Mouse (Mus musculus) CH12.LX (cell line): Measurements from ENCODE around the gene Pygl.

Experiments
- BHLHE40 ChIP-seq: IDR thresholded peaks from 2 replicates; pipeline ENCODE4 v1.6.1; 2011; ENCODE audit warnings: mild to moderate bottlenecking, low read depth, low read length, improper control_type of control experiment
- CTCF ChIP-seq, 2 experiments: IDR thresholded peaks in 1 of 2; conservative IDR thresholded peaks in 1 of 2; 2 replicates each; pipeline ENCODE4 v1.5.1; 2011 to 2012; ENCODE audit warnings: low read depth in 2 of 2, low read length in 2 of 2, improper control_type of control experiment in 1 of 2, inconsistent platforms in 1 of 2, mild to moderate bottlenecking in 1 of 2, moderate library complexity in 1 of 2
- EP300 ChIP-seq: IDR thresholded peaks from 2 replicates; pipeline ENCODE4 v1.6.1; 2011; ENCODE audit warnings: low read length, improper control_type of control experiment
- MAFK ChIP-seq: IDR thresholded peaks from 2 replicates; pipeline ENCODE4 v1.6.1; 2011; ENCODE audit warnings: low read length, improper control_type of control experiment; ENCODE audit not compliant: insufficient replicate concordance
- MAX ChIP-seq: IDR thresholded peaks from 2 replicates; pipeline ENCODE4 v1.6.1; 2011; ENCODE audit warnings: low read length, improper control_type of control experiment
- MAZ ChIP-seq: IDR thresholded peaks from 2 replicates; pipeline ENCODE4 v1.6.1; 2012; ENCODE audit warnings: low read depth, mild to moderate bottlenecking, inconsistent platforms, low read length, improper control_type of control experiment, moderate library complexity
- MYC ChIP-seq: IDR thresholded peaks from 2 replicates; pipeline ENCODE4 v1.6.1; 2011; ENCODE audit warnings: low read depth, mild to moderate bottlenecking, improper control_type of control experiment, low read length
- POLR2A ChIP-seq: IDR thresholded peaks from 2 replicates; pipeline ENCODE4 v1.6.1; 2011; ENCODE audit warnings: low read depth, mild to moderate bottlenecking, improper control_type of control experiment, low read length
- RCOR1 ChIP-seq: conservative IDR thresholded peaks from 2 replicates; pipeline ENCODE4 v1.6.1; 2012; ENCODE audit warnings: low read depth, mild to moderate bottlenecking, inconsistent platforms, low read length, improper control_type of control experiment
- TBP ChIP-seq: conservative IDR thresholded peaks from 2 replicates; pipeline ENCODE4 v1.6.1; 2011; ENCODE audit warnings: low read depth, low read length, improper control_type of control experiment
- USF1 ChIP-seq: IDR thresholded peaks from 2 replicates; pipeline ENCODE4 v1.6.1; 2014; ENCODE audit warnings: low read depth, mild to moderate bottlenecking, inconsistent platforms, low read length, improper control_type of control experiment

GRCm38 (mm10) chr12:70262271-70262953 lies 31.1 kb upstream of the Pygl start:
- no peak for TF ChIP-seq CTCF (conservative IDR thresholded peaks at IDR 0.05 in 1 of 2, IDR thresholded peaks at IDR 0.05 in 1 of 2; ENCODE audit: low read depth in 2 of 2, low read length in 2 of 2)
- no peak for TF ChIP-seq BHLHE40
- TF ChIP-seq USF1, result no peak
- no peak for TF ChIP-seq MYC
- no peak for TF ChIP-seq POLR2A
- no peak for TF ChIP-seq MAX
- TF ChIP-seq MAFK, result no peak
- TF ChIP-seq EP300, result no peak
- TF ChIP-seq RCOR1, result no peak
- TF ChIP-seq TBP, result no peak
- no peak for TF ChIP-seq MAZ
